Comparison of ENCODE assay signal across 8 mouse cellular contexts in genomic region chr4:98003323-98004107, GRCm38 (mm10).
DNase-seq lines count a peak whose midpoint lies in the region; ATAC-seq lines count a peak whose summit lies in the region.

No protein-coding gene starts in this region.

- 9% methylated on average over 12 of the region's 12 CpGs for WGBS in heart, embryonic 15.5 days

- H3K4me2 ChIP-seq in heart, embryonic 15.5 days = peak overlapping the region; percentile 29

- 0 out of 2 replicates have a peak, but pooled peaks cover 5% of the 10 kb centered on the region for H3K36me3 ChIP-seq in heart, embryonic 15.5 days

- no peak overlapping the region for H3K4me3 ChIP-seq in heart, embryonic 15.5 days

- peak overlapping the region; percentile 89 for H3K27ac ChIP-seq in heart, embryonic 15.5 days

- H3K27me3 ChIP-seq in heart, embryonic 15.5 days = no peaks in the 10 kb centered on the region

- H3K9ac ChIP-seq in heart, embryonic 15.5 days = peak overlapping the region; percentile 23; the same call in 1 of the 2 replicates

- H3K4me1 ChIP-seq in heart, embryonic 15.5 days (replicated peaks) = peaks cover 38% of the 10 kb centered on the region

- ATAC-seq in heart, embryonic 15.5 days (replicated peaks; ENCODE audit: insufficient number of reproducible peaks, insufficient read depth, low FRiP score, low read depth) = peak; percentile 60

- peak; percentile 50 for DNase-seq in 3T3-L1 (ENCODE audit: low read depth, low spot score)
- peak; percentile 30 for DNase-seq in embryo, embryonic 11.5 days (ENCODE audit: low read depth, low spot score)
- DNase-seq in kidney, postnatal 10 days = peak; percentile 35
- DNase-seq in mesoderm, embryonic 11.5 days (ENCODE audit: low read depth, low spot score) = peak; percentile 43
- no peak for DNase-seq in spleen, adult 18-20 months
- DNase-seq in thymus, postnatal 4 days = no peak
- no peak for DNase-seq in cerebellum, adult 11-12 months

- H3K9me3 ChIP-seq in heart, embryonic 15.5 days (replicated peaks) = no peaks in the 10 kb centered on the region

Comparison
In these comparisons a context has a peak if more than half of its experiments do, and no peak if none do; other contexts are left out.
1. DNase-seq: peak in 3T3-L1 (single experiment), embryo, embryonic 11.5 days (single experiment), kidney, postnatal 10 days (single experiment) and mesoderm, embryonic 11.5 days (single experiment); none in spleen, adult 18-20 months (0 of 2), thymus, postnatal 4 days (single experiment) and cerebellum, adult 11-12 months (single experiment).